Mouse (Mus musculus): ENCODE results near the gene Il33. TPM values are rescaled to one million over a fixed set of nuclear protein-coding genes. Genes with fewer than 3 reads are reported as not detected.

Gene Il33
- 1.2 TPM in 2 replicates for total RNA-seq (2014; rRNA removed)
- 0.86 and 1.6 TPM in 2 replicates for polyA plus RNA-seq (2015; fragmentation: Nextera tagmentation; extraction: Ambion mirVana)

DNA sequence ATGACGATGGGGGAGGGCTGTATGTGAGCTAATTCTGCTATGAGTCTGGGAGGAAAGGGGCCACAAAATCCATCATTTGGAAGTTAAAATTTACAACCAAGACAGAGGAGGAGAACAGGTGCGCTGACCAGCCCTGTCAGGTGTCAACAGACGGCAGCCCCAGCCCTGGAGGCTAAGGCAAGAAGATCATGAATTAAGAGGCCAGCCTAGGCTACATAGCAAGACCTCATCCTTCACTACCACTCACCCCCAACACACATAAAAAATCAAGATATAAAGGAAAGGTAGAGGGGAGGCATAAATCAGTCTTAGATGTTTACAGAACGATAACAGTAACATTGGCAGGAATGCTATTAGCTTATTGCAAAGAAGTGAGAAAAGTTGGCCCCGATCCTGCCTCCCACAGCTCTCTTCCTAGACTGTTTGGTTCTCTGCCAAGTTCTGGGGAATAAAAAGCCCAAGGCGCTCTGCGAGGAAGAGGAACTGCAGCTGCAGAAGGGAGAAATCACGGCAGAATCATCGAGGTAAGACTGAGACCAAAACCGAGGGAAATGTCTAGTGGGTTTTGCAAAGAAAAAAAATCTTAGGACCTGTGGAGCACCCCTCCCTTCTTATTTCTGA lies at the start of gene Il33:
Il33 (plus strand) TSS at position 477 of the 621 bp plus-strand sequence.
- 35% methylated on average over 10 of the region's 10 CpGs for WGBS
- no peaks in the 10 kb centered on the region for H3K36me3 ChIP-seq (ENCODE audit: insufficient read depth)
- peak; percentile 40; the same call in 1 of the 2 replicates for ATAC-seq
- TF ChIP-seq CTCF (IDR thresholded peaks at IDR 0.05; ENCODE audit: low read depth) = no peak
- H3K27me3 ChIP-seq (ENCODE audit: insufficient read depth, low read length) = no peaks in the 10 kb centered on the region
- H3K9ac ChIP-seq = no peak within 1 kb of the TSS
- no peaks in the 10 kb centered on the region for H3K4me1 ChIP-seq (ENCODE audit: insufficient read depth)
- peak; percentile 80 for DNase-seq
- peak within 1 kb of the TSS; percentile 26; the same call in 1 of the 2 replicates for H3K4me2 ChIP-seq (ENCODE audit: low read depth)
- H3K27ac ChIP-seq (ENCODE audit: low read depth, low read length) = no peak within 1 kb of the TSS
- no peaks in the 10 kb centered on the region for H3K9me3 ChIP-seq (ENCODE audit: low read length)
- no peak within 1 kb of the TSS for H3K4me3 ChIP-seq (ENCODE audit: low read depth, low read length)

DNA sequence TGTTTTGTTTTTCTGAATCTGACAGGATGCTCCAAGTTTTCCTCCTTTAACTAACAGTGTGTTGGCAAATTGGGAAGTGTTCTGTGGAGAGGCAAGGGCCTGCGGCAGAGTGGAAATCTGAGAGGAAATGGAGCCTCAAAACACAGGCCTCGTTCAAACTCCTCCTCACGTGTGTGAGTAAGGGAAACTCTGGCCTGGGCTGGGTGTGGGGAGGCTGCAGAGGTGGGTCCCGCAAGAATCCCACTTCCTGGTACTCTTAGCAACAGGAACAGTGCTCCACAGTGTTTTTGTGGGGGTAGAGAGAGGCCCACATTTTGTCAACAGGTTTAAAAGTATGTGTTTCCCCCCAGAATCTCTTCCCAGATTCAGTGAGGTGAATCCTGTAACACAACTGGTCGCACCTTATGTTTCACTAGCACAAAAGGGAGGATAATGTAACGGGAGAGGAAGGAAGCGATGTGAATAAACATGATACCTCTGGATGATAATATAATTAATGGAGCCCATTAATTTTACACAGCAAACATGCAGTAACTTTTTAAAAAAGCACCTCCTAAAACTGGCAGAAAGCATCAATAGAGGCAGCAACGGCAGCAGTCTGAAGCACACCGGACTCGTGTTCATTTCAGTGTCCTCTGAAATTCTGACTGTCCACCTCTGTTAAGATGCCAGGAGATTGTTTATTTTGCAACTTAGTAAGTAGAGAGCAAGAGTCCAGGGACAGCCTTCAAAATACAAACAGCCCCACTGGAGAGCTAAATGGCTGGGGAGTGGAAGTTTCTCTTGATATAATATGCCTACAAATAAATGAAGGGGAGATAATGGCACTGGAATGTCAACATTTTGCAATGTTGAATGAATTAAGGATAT lies 47.3 kb upstream of the Il33 start:
- DNase-seq (no peak), ATAC-seq (no peak)
- Histone ChIP-seq H3K4me1 (ENCODE audit: insufficient read depth) (no peaks in the 10 kb centered on the region), H3K9ac (no peak overlapping the region), H3K4me2 (ENCODE audit: low read depth) (no peak overlapping the region), H3K9me3 (ENCODE audit: low read length) (no peaks in the 10 kb centered on the region), H3K27me3 (ENCODE audit: insufficient read depth, low read length) (no peaks in the 10 kb centered on the region), H3K36me3 (ENCODE audit: insufficient read depth) (no peaks in the 10 kb centered on the region), H3K27ac (ENCODE audit: low read depth, low read length) (no peak overlapping the region), H3K4me3 (ENCODE audit: low read depth, low read length) (no peak overlapping the region)
- TF ChIP-seq CTCF (IDR thresholded peaks at IDR 0.05; ENCODE audit: low read depth) = no peak
- 77% methylated on average over 10 of the region's 10 CpGs for WGBS

DNA sequence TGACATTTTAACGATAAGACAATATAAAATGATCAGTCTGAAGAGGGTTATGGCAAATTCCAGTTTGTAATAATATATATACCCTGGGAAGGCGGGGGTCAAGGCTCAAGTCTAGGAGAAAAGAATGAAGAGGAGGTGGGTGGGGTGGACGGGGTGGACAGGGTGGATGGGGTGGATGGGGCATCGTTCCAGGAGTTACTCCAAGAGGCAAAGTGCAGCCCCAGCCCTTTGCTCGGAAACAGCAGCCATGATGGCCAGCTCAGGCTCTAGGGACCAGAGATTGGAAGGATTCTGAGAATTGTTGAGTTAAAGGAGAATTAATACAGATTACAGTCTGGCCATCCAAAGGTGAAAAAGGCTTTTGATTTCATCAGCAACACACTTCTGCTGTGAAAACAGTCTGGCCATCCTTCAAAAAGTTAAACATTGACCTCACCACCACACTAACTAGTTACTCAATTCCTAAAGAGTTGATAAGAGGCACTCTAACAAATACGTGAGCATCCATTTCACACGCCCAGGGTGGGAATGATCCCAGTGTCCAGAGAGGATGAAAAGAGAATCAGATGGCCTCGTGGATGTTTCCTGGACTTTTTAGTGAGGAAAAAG lies 45.9 kb upstream of the Il33 start:
- WGBS = 86% methylated on average over 8 of the region's 8 CpGs
- no peak overlapping the region for H3K27ac ChIP-seq (ENCODE audit: low read depth, low read length)
- no peaks in the 10 kb centered on the region for H3K27me3 ChIP-seq (ENCODE audit: insufficient read depth, low read length)
- H3K4me1 ChIP-seq (ENCODE audit: insufficient read depth) = no peaks in the 10 kb centered on the region
- DNase-seq = no peak
- no peak overlapping the region for H3K9ac ChIP-seq
- H3K4me2 ChIP-seq (ENCODE audit: low read depth) = no peak overlapping the region
- no peaks in the 10 kb centered on the region for H3K9me3 ChIP-seq (ENCODE audit: low read length)
- H3K4me3 ChIP-seq (ENCODE audit: low read depth, low read length) = no peak overlapping the region
- ATAC-seq = no peak
- TF ChIP-seq CTCF (IDR thresholded peaks at IDR 0.05; ENCODE audit: low read depth) = no peak
- no peaks in the 10 kb centered on the region for H3K36me3 ChIP-seq (ENCODE audit: insufficient read depth)

- 83% methylated on average over 4 of the region's 4 CpGs for WGBS
Measured at GRCm38 (mm10) chr19:29880918-29881317, 44.0 kb upstream of the Il33 start.

GRCm38 (mm10) chr19:29882696-29883095 lies 42.2 kb upstream of the Il33 start:
- Histone ChIP-seq H3K27ac (ENCODE audit: low read depth, low read length) (no peak overlapping the region), H3K9me3 (ENCODE audit: low read length) (no peaks in the 10 kb centered on the region), H3K4me2 (ENCODE audit: low read depth) (no peak overlapping the region), H3K4me3 (ENCODE audit: low read depth, low read length) (no peak overlapping the region), H3K4me1 (ENCODE audit: insufficient read depth) (no peaks in the 10 kb centered on the region), H3K27me3 (ENCODE audit: insufficient read depth, low read length) (no peaks in the 10 kb centered on the region), H3K9ac (no peak overlapping the region), H3K36me3 (ENCODE audit: insufficient read depth) (no peaks in the 10 kb centered on the region)
- ATAC-seq (no peak), DNase-seq (no peak)
- TF ChIP-seq CTCF (IDR thresholded peaks at IDR 0.05; ENCODE audit: low read depth) = no peak
- 92% methylated on average over 3 of the region's 3 CpGs for WGBS

More at GRCm38 (mm10) chr19:29880918-29881317, 44.0 kb upstream of the Il33 start:
- no peak overlapping the region for H3K4me3 ChIP-seq (ENCODE audit: low read depth, low read length)
- H3K27me3 ChIP-seq (ENCODE audit: insufficient read depth, low read length) = no peaks in the 10 kb centered on the region
- H3K27ac ChIP-seq (ENCODE audit: low read depth, low read length) = no peak overlapping the region
- DNase-seq (no peak), ATAC-seq (no peak)
- H3K36me3 ChIP-seq (ENCODE audit: insufficient read depth) = no peaks in the 10 kb centered on the region
- H3K4me2 ChIP-seq (ENCODE audit: low read depth) = no peak overlapping the region
- no peak for TF ChIP-seq CTCF (IDR thresholded peaks at IDR 0.05; ENCODE audit: low read depth)
- no peaks in the 10 kb centered on the region for H3K9me3 ChIP-seq (ENCODE audit: low read length)
- H3K9ac ChIP-seq = no peak overlapping the region
- no peaks in the 10 kb centered on the region for H3K4me1 ChIP-seq (ENCODE audit: insufficient read depth)

DNA sequence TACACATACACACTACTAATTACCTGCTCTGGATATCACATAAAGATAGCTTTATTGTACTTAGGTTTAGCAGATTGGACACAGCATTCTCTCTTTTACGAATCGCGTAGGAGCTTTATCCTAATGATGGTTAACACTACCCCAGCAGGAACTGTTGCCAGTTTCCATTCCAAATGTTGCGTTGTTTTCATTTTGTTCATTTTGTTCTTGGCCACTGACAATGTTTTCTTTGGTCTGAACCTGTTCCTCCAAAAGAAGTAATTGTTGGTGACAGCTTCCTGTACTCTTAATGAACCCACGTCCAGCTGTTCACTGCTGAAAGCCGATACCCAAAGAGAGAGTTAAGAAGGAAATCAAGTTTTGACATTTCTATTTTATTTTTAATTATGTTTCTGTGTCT lies 39.4 kb upstream of the Il33 start:
- no peak for DNase-seq
- no peak for ATAC-seq
- Histone ChIP-seq H3K4me3 (ENCODE audit: low read depth, low read length) (no peak overlapping the region), H3K36me3 (ENCODE audit: insufficient read depth) (no peaks in the 10 kb centered on the region), H3K9me3 (ENCODE audit: low read length) (no peaks in the 10 kb centered on the region), H3K27me3 (ENCODE audit: insufficient read depth, low read length) (no peaks in the 10 kb centered on the region), H3K4me1 (ENCODE audit: insufficient read depth) (no peaks in the 10 kb centered on the region), H3K27ac (ENCODE audit: low read depth, low read length) (no peak overlapping the region), H3K9ac (no peak overlapping the region), H3K4me2 (ENCODE audit: low read depth) (no peak overlapping the region)
- TF ChIP-seq CTCF (IDR thresholded peaks at IDR 0.05; ENCODE audit: low read depth) = no peak
- WGBS = 72% methylated on average over 6 of the region's 6 CpGs

DNA sequence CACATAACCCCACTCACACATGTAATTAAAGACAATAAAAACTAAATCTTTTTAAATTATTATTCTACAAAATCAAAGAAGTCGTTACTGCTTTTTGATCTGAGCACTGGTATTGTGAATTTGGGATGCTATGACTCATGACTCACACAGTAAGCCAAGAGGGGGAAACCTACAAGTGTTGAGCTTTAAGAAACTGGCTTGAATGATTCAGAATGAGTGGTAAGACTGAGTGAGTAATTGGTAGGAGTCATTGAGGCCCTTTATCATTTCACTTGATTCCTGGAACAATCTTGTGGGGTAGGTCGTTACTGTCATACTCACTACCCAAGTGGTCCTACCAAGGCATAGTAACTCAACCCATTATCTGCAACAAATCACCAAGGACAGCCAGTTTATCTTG lies 37.4 kb upstream of the Il33 start:
- Histone ChIP-seq H3K4me1 (ENCODE audit: insufficient read depth) (no peaks in the 10 kb centered on the region), H3K36me3 (ENCODE audit: insufficient read depth) (no peaks in the 10 kb centered on the region), H3K9ac (no peak overlapping the region), H3K4me2 (ENCODE audit: low read depth) (no peak overlapping the region), H3K27me3 (ENCODE audit: insufficient read depth, low read length) (no peaks in the 10 kb centered on the region), H3K4me3 (ENCODE audit: low read depth, low read length) (no peak overlapping the region), H3K27ac (ENCODE audit: low read depth, low read length) (no peak overlapping the region), H3K9me3 (ENCODE audit: low read length) (no peaks in the 10 kb centered on the region)
- DNase-seq (no peak), ATAC-seq (no peak)
- 85% methylated on average over 2 of the region's 2 CpGs for WGBS
- TF ChIP-seq CTCF (IDR thresholded peaks at IDR 0.05; ENCODE audit: low read depth) = no peak
